Mouse (Mus musculus) kidney, embryonic 16.5 days (tissue): ENCODE results near the gene Sept8. TPM values are rescaled to one million over a fixed set of nuclear protein-coding genes. Genes with fewer than 3 reads are reported as not detected.

Experiments used
- ATAC-seq: fragments of 200-750 bp; cut with Nextera tagmentation; 2 replicates; pipeline ENCODE4 v1.8.0; 2017; ENCODE audit warnings: moderate TSS enrichment; ENCODE audit not compliant: low FRiP score, low TSS enrichment
- H3K27ac ChIP-seq: fragments of 300-500 bp; sonication (generic); 2 replicates; pipeline ENCODE4 v1.5.1; 2014; ENCODE audit warnings: low read length
- H3K27me3 ChIP-seq: fragments of 300-500 bp; sonication (generic); 2 replicates; pipeline ENCODE4 v1.6.1; 2014; ENCODE audit warnings: low read length, control low read depth, mixed read lengths; ENCODE audit not compliant: insufficient read depth
- H3K36me3 ChIP-seq: fragments of 300-500 bp; sonication (generic); 2 replicates; pipeline ENCODE4 v1.6.1; 2014; ENCODE audit warnings: low read length, control low read depth, mixed read lengths; ENCODE audit not compliant: insufficient read depth
- H3K4me1 ChIP-seq: fragments of 300-500 bp; sonication (generic); 2 replicates; pipeline ENCODE4 v1.6.1; 2014; ENCODE audit warnings: low read length, control low read depth, mixed read lengths; ENCODE audit not compliant: insufficient read depth
- H3K4me2 ChIP-seq: fragments of 300-500 bp; sonication (generic); replicated peaks from 2 replicates; pipeline ENCODE4 v1.6.1; 2014; ENCODE audit warnings: low read depth, low read length
- H3K4me3 ChIP-seq: fragments of 300-500 bp; sonication (generic); 2 replicates; pipeline ENCODE4 v1.5.1; 2014; ENCODE audit warnings: mild to moderate bottlenecking, low read length
- H3K9ac ChIP-seq: fragments of 300-500 bp; sonication (generic); replicated peaks from 2 replicates; pipeline ENCODE4 v1.6.1; 2014; ENCODE audit warnings: low read length
- H3K9me3 ChIP-seq: fragments of 300-500 bp; sonication (generic); 2 replicates; pipeline ENCODE4 v1.6.1; 2016; ENCODE audit warnings: low read length, control low read depth
- WGBS: fragments of 180-500 bp; shearing (Covaris S2); extraction: QIAGEN DNeasy Blood & Tissue Kit; methylation state at CpG from one replicate; pipeline ENCODE4 v1.1.7; 2014; 5-methylcytosine and 5-hydroxymethylcytosine counted together
- polyA plus RNA-seq: library from polyadenylated mRNA; unstranded; fragments of >200 nt; fragmentation: Nextera tagmentation; extraction: Ambion mirVana; gene quantifications from 2 replicates; pipeline ENCODE4 v1.2.1, GENCODE M21; 2015

Sept8 gene
- polyA plus RNA-seq, 1 experiment from 2014 or later = 25.7 TPM

- H3K4me2 ChIP-seq = no peak overlapping the region
- no peak overlapping the region for H3K4me3 ChIP-seq
- H3K4me1 ChIP-seq = peaks cover 27% of the 10 kb centered on the region
- no peak overlapping the region for H3K9ac ChIP-seq
- no peaks in the 10 kb centered on the region for H3K9me3 ChIP-seq
- no peak for ATAC-seq
- H3K27me3 ChIP-seq = no peaks in the 10 kb centered on the region
- H3K27ac ChIP-seq = no peak overlapping the region
- WGBS = 35% methylated on average over 9 of the region's 9 CpGs
- H3K36me3 ChIP-seq = no peaks in the 10 kb centered on the region
These were observed 3.9 kb downstream of the Sept8 start for GRCm38 (mm10) chr11:53522930-53523329.

DNA sequence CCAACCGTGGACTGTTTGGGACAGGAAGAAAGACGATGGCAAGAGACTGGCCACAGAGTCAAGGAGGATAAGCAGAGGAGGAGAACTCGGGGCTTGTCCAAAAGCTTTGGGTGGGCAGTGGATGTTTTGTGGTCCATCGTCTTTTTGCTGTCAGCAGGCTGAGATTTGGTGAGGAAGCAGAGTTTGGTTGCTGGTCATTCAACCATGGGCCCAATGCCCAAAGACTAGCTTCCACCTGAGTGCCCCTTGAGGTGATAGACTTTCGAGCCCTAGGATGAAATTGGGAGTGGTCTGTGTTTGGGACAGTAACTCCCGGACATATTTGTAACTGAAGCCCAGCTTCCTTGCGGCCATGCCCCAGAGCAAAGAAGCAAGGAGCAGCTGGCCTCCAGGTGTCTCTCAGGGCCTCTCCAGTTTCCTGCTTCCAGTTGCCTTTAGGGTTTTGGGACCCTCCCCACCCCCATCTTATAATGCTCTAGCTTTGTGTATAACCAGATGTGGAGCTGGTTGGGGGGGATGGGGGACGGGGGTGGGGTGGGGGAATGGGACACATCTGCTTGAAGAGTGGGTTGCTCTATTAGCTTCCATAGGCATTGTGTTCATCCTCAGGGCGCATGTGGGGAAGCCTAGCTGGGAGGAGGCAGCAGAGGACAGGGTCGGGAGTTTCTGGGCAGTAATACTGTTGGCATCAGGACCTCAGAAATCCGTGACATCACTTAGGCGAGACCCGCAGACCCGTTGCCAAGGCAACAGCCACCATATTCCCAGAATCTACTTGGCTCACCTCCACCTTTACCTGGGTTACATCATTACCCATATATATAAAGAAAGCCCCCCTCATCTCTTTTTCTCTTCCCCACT lies 4.7 kb downstream of the Sept8 start:
- Histone ChIP-seq H3K27me3 (no peaks in the 10 kb centered on the region), H3K4me3 (no peak overlapping the region), H3K4me2 (no peak overlapping the region), H3K9ac (no peak overlapping the region), H3K4me1 (peaks cover 27% of the 10 kb centered on the region), H3K9me3 (no peaks in the 10 kb centered on the region), H3K36me3 (no peaks in the 10 kb centered on the region), H3K27ac (no peak overlapping the region)
- no peak for ATAC-seq
- WGBS = 70% methylated on average over 14 of the region's 14 CpGs

DNA sequence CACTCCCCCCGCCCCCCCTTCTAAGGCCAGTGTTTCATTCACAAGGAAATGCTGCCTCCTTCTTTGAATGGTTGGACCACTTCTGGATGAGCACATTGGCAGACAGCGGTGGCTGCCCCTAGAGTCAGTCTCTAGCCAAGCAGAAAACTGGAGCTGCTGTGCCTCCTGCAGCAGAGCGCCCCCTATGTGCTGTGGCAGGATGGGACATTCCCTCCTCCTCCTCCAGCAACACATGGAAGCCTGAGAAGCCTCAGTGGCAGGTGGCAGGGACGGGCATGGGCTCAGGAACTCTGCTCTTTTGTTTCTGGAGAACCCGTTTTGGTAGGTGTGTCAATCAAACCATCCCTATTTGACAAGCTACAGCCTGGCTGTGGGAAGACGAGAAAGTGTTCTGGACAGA lies 5.8 kb downstream of the Sept8 start:
- ATAC-seq = no peak
- H3K36me3 ChIP-seq = no peaks in the 10 kb centered on the region
- no peak overlapping the region for H3K27ac ChIP-seq
- no peak overlapping the region for H3K4me2 ChIP-seq
- H3K9ac ChIP-seq = no peak overlapping the region
- no peak overlapping the region for H3K4me3 ChIP-seq
- H3K9me3 ChIP-seq = no peaks in the 10 kb centered on the region
- peaks cover 31% of the 10 kb centered on the region for H3K4me1 ChIP-seq
- no peaks in the 10 kb centered on the region for H3K27me3 ChIP-seq
- WGBS = 83% methylated on average over 6 of the region's 6 CpGs

DNA sequence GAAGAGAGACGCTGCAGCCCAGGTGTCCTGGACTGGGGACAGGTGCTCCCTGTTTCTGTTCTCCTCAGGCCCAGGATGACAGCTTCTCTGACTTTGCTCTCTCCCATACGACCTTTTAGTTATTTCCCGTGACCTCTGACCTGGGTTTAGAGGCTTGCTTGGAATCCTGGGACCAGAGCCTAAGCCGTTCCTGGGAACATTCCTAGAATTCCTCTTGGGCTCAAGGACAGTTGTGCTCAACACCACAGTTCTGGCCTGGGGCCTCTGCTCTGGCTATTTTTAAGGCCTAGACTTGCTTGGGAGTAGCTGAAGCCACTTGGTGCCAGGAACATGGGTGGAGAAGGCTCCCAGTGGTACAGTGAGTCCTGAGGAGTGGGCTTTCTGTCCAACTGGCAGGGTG lies 6.4 kb downstream of the Sept8 start:
- no peak overlapping the region for H3K4me2 ChIP-seq
- ATAC-seq = 0 out of 2 replicates have a peak, but pooled peaks have one; percentile 24
- 49% methylated on average over 4 of the region's 4 CpGs for WGBS

DNA sequence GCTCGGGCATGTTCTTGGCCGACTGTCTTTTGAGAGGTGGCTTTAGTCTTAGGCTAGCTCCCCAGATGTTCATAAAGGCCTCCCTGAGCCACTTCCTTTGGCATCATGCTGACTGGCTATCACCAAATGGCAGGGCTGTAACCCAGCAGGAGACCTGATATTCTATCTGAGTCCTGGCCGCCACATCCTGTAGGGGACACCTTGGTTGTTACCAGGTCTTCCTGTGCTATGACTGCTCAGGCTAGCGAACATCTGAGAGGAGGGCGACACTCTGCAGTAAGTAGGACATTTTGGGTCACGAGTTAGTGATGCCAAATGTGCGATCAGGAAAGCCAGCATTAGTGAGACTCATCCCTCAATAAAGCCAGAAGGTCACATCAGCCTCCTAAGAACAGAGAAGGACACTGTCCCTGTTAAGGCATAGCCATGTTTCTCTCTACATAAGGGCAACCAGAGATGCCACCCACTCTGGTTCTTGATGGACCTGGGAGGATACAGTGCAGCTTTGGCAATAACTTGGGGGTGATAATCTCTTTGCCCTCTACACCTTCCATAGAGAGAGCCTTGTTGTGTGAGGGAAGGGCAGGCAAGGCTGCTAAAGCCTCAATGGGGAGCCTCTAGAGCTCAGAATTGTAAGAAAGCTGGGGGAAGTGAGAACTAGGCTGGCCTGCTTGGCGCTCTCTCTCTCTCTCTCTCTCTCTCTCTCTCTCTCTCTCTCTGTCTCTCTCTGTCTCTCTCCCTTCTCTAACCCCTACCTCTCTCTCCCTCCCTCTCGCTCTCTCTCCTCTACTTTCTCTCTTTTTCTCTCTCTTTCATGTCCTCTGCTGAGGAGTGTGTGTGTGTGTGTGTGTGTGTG lies 9.6 kb downstream of the Sept8 start:
- H3K9ac ChIP-seq = no peak overlapping the region
- H3K4me3 ChIP-seq = no peak overlapping the region
- ATAC-seq = no peak
- no peaks in the 10 kb centered on the region for H3K27me3 ChIP-seq
- peaks cover 11% of the 10 kb centered on the region for H3K4me1 ChIP-seq
- H3K36me3 ChIP-seq = peaks cover 6% of the 10 kb centered on the region
- no peak overlapping the region for H3K4me2 ChIP-seq
- no peaks in the 10 kb centered on the region for H3K9me3 ChIP-seq
- no peak overlapping the region for H3K27ac ChIP-seq
- WGBS = 56% methylated on average over 9 of the region's 9 CpGs

More for the DNA sequence above, 6.4 kb downstream of the Sept8 start:
- H3K36me3 ChIP-seq = no peaks in the 10 kb centered on the region
- H3K9me3 ChIP-seq = no peaks in the 10 kb centered on the region
- H3K4me1 ChIP-seq = peaks cover 29% of the 10 kb centered on the region
- no peak overlapping the region for H3K9ac ChIP-seq
- H3K4me3 ChIP-seq = no peak overlapping the region
- H3K27ac ChIP-seq = no peak overlapping the region
- no peaks in the 10 kb centered on the region for H3K27me3 ChIP-seq

DNA sequence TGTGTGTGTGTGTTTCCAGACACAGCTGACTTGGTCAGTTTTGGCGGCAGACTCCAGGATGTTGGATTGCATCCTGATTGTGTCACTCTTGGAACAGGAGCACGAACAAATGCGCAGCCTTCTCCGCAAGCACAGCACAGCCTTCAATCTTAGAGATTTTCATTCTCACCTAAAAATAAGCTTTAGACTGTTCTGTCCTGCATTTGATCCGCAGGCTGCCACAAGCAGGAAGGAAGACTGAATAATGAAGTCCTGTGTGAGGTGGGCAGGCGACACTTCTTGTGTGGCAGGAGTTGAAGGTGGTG lies 10.1 kb downstream of the Sept8 start:
- Histone ChIP-seq H3K27me3 (no peaks in the 10 kb centered on the region), H3K36me3 (peaks cover 10% of the 10 kb centered on the region), H3K4me1 (peaks cover 11% of the 10 kb centered on the region), H3K4me2 (no peak overlapping the region), H3K27ac (no peak overlapping the region), H3K4me3 (no peak overlapping the region), H3K9me3 (no peaks in the 10 kb centered on the region), H3K9ac (no peak overlapping the region)
- no peak; the same call in 1 of the 2 replicates for ATAC-seq
- WGBS = 50% methylated on average over 6 of the region's 6 CpGs

- Histone ChIP-seq H3K9me3 (no peaks in the 10 kb centered on the region), H3K4me2 (no peak overlapping the region), H3K4me3 (no peak overlapping the region), H3K4me1 (peaks cover 10% of the 10 kb centered on the region), H3K27ac (no peak overlapping the region), H3K9ac (no peak overlapping the region), H3K27me3 (no peaks in the 10 kb centered on the region), H3K36me3 (peaks cover 18% of the 10 kb centered on the region)
- no peak for ATAC-seq
- WGBS = 81% methylated on average over 9 of the region's 9 CpGs
These were observed 10.9 kb downstream of the Sept8 start for GRCm38 (mm10) chr11:53530001-53530400.

DNA sequence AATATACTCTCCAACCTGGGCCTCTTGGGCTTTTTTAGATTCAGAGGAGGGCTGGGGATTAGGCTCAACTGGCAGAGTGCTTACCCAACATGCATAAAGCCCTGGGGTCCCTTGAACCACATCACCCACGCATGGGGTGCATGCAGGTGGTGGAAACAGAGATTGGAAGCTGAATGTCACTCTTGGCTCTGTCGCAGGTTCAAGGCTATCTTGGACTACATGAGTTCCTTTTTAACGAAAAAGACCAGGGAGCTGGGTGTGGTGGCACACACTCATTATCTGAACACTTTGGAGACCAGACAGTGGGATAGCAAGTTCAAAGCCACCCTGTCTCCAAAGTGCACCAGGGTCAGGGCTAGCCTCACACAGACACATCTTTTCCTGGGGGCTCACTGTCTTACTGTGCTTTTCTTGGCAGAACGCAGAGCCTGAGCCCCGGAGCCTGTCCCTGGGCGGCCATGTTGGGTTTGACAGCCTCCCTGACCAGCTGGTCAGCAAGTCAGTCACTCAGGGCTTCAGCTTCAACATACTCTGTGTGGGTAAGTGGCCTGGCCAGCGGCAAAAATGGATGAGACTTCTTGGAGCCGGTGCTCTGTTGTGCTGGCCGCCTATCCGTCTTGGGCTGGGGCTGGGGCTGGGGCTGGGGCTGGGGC lies 12.6 kb downstream of the Sept8 start:
- no peaks in the 10 kb centered on the region for H3K27me3 ChIP-seq
- no peak overlapping the region for H3K9ac ChIP-seq
- H3K9me3 ChIP-seq = no peaks in the 10 kb centered on the region
- H3K27ac ChIP-seq = no peak overlapping the region
- no peak for ATAC-seq
- H3K4me3 ChIP-seq = no peak overlapping the region
- 0 out of 2 replicates have a peak, but pooled peaks cover 5% of the 10 kb centered on the region for H3K4me1 ChIP-seq
- H3K4me2 ChIP-seq = no peak overlapping the region
- peaks cover 32% of the 10 kb centered on the region for H3K36me3 ChIP-seq
- WGBS = 86% methylated on average over 8 of the region's 10 CpGs

GRCm38 (mm10) chr11:53532231-53532620 lies 13.2 kb downstream of the Sept8 start:
- H3K4me3 ChIP-seq = no peak overlapping the region
- H3K27me3 ChIP-seq = no peaks in the 10 kb centered on the region
- H3K27ac ChIP-seq = no peak overlapping the region
- ATAC-seq = no peak
- H3K9ac ChIP-seq = no peak overlapping the region
- 0 out of 2 replicates have a peak, but pooled peaks cover 5% of the 10 kb centered on the region for H3K4me1 ChIP-seq
- peaks cover 37% of the 10 kb centered on the region for H3K36me3 ChIP-seq
- no peak overlapping the region for H3K4me2 ChIP-seq
- H3K9me3 ChIP-seq = no peaks in the 10 kb centered on the region
- WGBS = 94% methylated on average over 1 of the region's 1 CpGs
